Mouse (Mus musculus): ENCODE results near the gene 4930432M17Rik. TPM values are rescaled to one million over a fixed set of nuclear protein-coding genes. Genes with fewer than 3 reads are reported as not detected.
A peak's percentile ranks its signal among the peaks of the same experiment; 100 is the strongest.

Gene 4930432M17Rik
- polyA plus RNA-seq, 1 experiment = not detected

DNA sequence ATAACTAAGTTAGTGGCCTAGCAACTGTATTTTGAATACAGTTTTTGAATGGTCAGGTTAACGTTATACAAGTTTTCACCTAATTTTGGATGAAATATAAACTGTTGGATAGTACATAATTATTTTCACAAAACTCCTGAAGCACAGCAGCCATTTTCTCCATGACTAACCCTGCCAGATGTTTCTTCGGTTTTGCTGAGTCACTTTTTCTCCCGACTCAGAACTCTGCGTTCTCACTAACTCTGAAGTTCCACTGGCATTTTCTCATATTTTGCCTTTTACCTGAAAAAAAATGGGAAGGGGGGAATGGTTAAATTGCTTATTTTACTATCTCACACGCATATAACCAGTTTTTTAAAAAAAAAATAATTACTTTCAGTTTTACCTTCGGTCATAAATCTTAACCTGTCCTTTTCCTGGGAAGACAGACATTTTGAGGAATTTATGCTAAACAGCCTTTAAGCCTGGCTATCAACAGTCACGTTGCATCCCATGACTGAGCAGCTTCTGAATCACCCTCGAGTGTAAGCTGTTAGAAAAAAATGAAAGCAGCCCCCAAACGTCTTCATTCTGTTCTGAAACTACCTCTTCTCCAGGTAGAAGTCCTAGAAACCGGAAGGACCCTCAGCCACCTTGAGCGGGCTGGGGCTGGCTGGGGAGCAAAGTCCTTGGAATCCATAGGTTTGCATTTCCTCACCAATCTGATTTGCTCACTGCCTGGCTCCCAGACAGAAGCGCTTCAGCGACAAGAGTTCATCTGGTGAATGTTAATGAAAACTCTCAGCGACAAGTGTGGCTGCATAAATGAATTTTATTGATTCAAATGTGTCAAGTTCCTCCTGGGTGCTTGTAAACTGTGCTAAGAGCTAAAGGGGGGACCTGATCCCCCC, 50.5 kb downstream of the 4930432M17Rik start:
- no peaks in the 10 kb centered on the region for H3K36me3 ChIP-seq (ENCODE audit: control insufficient read depth, insufficient read depth, low read length)
- no peaks in the 10 kb centered on the region for H3K27me3 ChIP-seq (replicated peaks; ENCODE audit: control insufficient read depth, insufficient read depth, low read length)
- DNase-seq = peak; percentile 46
- no peak overlapping the region for H3K4me3 ChIP-seq (ENCODE audit: insufficient read depth, low read depth, low read length)
- TF ChIP-seq POLR2A (IDR thresholded peaks at IDR 0.05; ENCODE audit: low read depth, low read length) = no peak
- no peak for TF ChIP-seq CTCF (conservative IDR thresholded peaks at IDR 0.05; ENCODE audit: insufficient read depth, insufficient read length, low read depth, low read length)
- peaks cover 15% of the 10 kb centered on the region; the same call in 1 of the 2 replicates for H3K4me1 ChIP-seq (ENCODE audit: control insufficient read depth, insufficient read depth, low read length)
- H3K27ac ChIP-seq (ENCODE audit: insufficient read depth, low read depth, low read length) = no peak overlapping the region
- WGBS = 40% methylated on average over 14 of the region's 14 CpGs

DNA sequence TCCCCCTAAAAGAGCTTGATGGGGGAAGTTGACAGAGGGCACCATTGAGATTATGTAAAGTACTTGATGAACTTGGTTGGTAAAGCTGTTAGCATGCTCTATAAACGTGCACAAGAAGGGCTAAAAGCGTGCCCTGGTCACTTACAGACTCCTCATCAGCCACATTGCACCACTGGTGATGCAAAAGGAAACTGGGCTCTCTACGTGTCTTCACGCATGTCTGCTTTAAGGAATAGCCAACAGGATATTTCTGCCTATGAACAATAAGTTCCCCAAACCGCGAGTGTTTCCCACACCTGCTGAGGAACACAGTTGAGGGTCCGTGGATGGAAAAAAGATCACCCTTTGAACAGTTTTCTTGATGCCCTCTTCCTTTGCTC, 51.1 kb downstream of the 4930432M17Rik start:
- 78% methylated on average over 7 of the region's 7 CpGs for WGBS
- H3K4me1 ChIP-seq (ENCODE audit: control insufficient read depth, insufficient read depth, low read length) = peaks cover 15% of the 10 kb centered on the region; the same call in 1 of the 2 replicates
- no peaks in the 10 kb centered on the region for H3K36me3 ChIP-seq (ENCODE audit: control insufficient read depth, insufficient read depth, low read length)
- no peak for DNase-seq
- no peak for TF ChIP-seq CTCF (conservative IDR thresholded peaks at IDR 0.05; ENCODE audit: insufficient read depth, insufficient read length, low read depth, low read length)
- no peak for TF ChIP-seq POLR2A (IDR thresholded peaks at IDR 0.05; ENCODE audit: low read depth, low read length)
- H3K27me3 ChIP-seq (replicated peaks; ENCODE audit: control insufficient read depth, insufficient read depth, low read length) = no peaks in the 10 kb centered on the region
- H3K27ac ChIP-seq (ENCODE audit: insufficient read depth, low read depth, low read length) = peak overlapping the region; percentile 12; the same call in 1 of the 2 replicates
- no peak overlapping the region for H3K4me3 ChIP-seq (ENCODE audit: insufficient read depth, low read depth, low read length)

DNA sequence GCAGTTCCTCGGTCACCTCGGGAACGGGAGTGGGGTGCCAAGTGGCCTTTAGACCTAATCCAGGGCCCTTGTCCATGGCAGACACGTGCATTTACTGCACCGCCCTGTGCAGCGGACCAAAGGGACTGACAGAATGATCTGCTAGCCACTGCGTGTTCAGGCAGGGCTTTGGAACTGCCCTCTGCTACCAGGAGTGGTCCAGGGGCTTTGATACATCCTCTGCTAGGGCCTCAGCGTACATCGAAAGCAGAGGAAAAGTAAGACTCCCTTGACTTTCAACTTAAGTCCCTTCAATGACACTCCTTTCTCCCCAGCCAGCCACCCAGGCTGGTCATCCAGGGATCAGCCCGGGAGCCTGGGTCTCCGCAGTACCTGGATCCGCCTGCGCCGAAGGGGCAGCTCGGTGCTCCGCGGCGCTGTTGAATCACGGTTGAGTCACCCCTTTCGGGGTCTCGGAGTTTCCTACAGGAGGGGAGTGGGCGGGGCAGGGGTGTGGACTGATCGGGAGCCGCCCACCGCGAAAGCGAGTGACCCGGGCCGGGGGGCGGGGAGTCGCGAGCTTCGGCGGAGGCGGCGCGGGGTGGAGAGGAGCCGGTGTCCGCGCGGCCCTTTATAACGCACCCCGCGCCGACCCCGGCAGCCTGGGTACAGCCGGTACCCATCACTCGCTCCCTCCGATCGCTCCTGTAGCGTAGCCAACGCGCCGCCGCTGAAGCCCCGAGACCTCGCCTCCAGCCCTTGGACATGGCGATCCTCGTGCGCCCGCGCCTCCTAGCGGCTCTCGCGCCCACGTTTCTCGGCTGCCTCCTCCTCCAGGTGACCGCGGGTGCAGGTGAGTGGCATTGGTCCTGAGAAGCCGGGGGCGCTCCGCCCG, 52.6 kb downstream of the 4930432M17Rik start, which contains the start of gene F3:
Gene F3, plus strand, starts transcription at position 567 of the 874 bp plus-strand sequence.
- peak; percentile 95 for DNase-seq
- TF ChIP-seq CTCF (conservative IDR thresholded peaks at IDR 0.05; ENCODE audit: insufficient read depth, insufficient read length, low read depth, low read length) (peak; percentile 75), POLR2A (IDR thresholded peaks at IDR 0.05; ENCODE audit: low read depth, low read length) (peak; percentile 15)
- no peaks in the 10 kb centered on the region for H3K27me3 ChIP-seq (replicated peaks; ENCODE audit: control insufficient read depth, insufficient read depth, low read length)
- no peaks in the 10 kb centered on the region for H3K36me3 ChIP-seq (ENCODE audit: control insufficient read depth, insufficient read depth, low read length)
- peak within 1 kb of the TSS; percentile 59 for H3K4me3 ChIP-seq (ENCODE audit: insufficient read depth, low read depth, low read length)
- peak within 1 kb of the TSS; percentile 79 for H3K27ac ChIP-seq (ENCODE audit: insufficient read depth, low read depth, low read length)
- H3K4me1 ChIP-seq (ENCODE audit: control insufficient read depth, insufficient read depth, low read length) = peaks cover 15% of the 10 kb centered on the region; the same call in 1 of the 2 replicates
- under 1% methylated on average over 71 of the region's 73 CpGs for WGBS

DNA sequence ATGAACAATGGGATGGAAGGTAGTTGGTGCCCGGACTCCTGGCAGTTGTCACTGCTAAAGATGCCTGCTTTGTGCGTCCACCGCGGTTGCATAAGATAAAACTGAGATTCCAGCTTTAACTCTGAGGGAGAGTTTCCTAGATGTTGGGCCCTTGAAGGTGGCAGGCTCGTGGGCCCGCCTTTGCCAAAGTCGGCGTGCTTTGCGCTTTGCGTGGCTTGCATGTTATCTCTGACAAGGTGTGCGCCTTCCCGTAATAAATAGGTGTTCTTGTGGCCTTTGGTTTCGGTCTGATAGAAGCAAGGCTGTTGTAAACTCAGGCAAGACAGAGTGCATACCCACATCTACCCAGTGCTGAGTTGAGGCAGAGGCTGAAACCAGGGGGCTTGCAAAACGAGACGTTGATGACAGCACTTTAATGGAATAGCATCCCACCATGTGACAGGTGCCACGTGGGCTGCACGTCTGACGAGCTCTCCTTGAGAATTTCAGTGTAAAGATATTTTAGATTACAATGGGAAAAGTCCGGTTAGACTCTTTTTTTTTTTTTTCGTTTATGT, 53.5 kb downstream of the 4930432M17Rik start:
- 9% methylated on average over 20 of the region's 20 CpGs for WGBS
- no peaks in the 10 kb centered on the region for H3K36me3 ChIP-seq (ENCODE audit: control insufficient read depth, insufficient read depth, low read length)
- TF ChIP-seq POLR2A (IDR thresholded peaks at IDR 0.05; ENCODE audit: low read depth, low read length) = no peak
- no peaks in the 10 kb centered on the region for H3K27me3 ChIP-seq (replicated peaks; ENCODE audit: control insufficient read depth, insufficient read depth, low read length)
- no peak for DNase-seq
- H3K27ac ChIP-seq (ENCODE audit: insufficient read depth, low read depth, low read length) = peak overlapping the region; percentile 66; the same call in 1 of the 2 replicates
- H3K4me3 ChIP-seq (ENCODE audit: insufficient read depth, low read depth, low read length) = peak overlapping the region; percentile 59
- peaks cover 15% of the 10 kb centered on the region; the same call in 1 of the 2 replicates for H3K4me1 ChIP-seq (ENCODE audit: control insufficient read depth, insufficient read depth, low read length)

DNA sequence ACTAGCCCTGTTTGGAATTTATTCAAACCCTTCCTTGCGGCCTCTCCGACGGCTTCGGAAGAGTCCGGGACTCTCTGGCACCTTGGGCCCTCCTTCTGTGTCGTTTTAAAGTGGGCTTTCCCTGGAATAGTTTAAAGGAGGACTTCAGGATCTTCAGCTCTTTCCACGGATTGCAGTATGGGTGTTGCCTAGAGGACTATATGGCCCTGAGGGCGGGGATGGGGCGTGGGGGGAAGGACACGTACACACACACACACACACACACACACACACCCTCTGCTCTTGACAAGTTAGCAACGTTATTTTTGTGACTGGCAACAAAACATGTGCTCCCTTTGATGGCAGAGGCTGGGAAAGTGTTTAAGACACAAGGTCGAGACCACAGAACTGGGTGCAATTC, 54.0 kb downstream of the 4930432M17Rik start:
- Histone ChIP-seq H3K36me3 (ENCODE audit: control insufficient read depth, insufficient read depth, low read length) (no peaks in the 10 kb centered on the region), H3K27ac (ENCODE audit: insufficient read depth, low read depth, low read length) (no peak overlapping the region)

DNA sequence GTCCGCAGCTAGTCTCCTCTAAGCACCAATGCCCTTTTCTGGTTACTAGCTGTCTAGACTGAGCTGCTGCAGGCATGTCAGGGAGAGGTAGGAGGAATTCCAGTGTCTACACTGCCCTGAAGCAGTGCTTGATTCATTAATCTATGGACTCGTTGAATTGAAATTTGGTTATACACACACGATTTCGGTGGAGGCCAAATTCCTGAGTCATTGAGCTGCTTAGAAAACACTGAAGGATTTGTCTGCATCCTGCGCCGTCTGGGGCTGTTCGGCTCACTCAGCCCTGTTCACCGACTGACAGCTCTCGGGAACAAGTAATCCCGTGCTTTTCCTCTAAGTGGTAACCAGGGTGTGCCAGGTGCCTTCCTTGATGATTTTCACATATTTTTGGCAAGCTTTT, 55.1 kb downstream of the 4930432M17Rik start:
- TF ChIP-seq CTCF (conservative IDR thresholded peaks at IDR 0.05; ENCODE audit: insufficient read depth, insufficient read length, low read depth, low read length) (no peak), POLR2A (IDR thresholded peaks at IDR 0.05; ENCODE audit: low read depth, low read length) (no peak)
- Histone ChIP-seq H3K36me3 (ENCODE audit: control insufficient read depth, insufficient read depth, low read length) (no peaks in the 10 kb centered on the region), H3K27ac (ENCODE audit: insufficient read depth, low read depth, low read length) (no peak overlapping the region), H3K4me3 (ENCODE audit: insufficient read depth, low read depth, low read length) (no peak overlapping the region), H3K27me3 (replicated peaks; ENCODE audit: control insufficient read depth, insufficient read depth, low read length) (no peaks in the 10 kb centered on the region), H3K4me1 (ENCODE audit: control insufficient read depth, insufficient read depth, low read length) (peaks cover 15% of the 10 kb centered on the region; the same call in 1 of the 2 replicates)
- DNase-seq = no peak
- WGBS = 79% methylated on average over 10 of the region's 10 CpGs

More for the DNA sequence above, 54.0 kb downstream of the 4930432M17Rik start:
- Histone ChIP-seq H3K4me1 (ENCODE audit: control insufficient read depth, insufficient read depth, low read length) (peaks cover 15% of the 10 kb centered on the region; the same call in 1 of the 2 replicates), H3K4me3 (ENCODE audit: insufficient read depth, low read depth, low read length) (peak overlapping the region; percentile 27; the same call in 1 of the 2 replicates), H3K27me3 (replicated peaks; ENCODE audit: control insufficient read depth, insufficient read depth, low read length) (no peaks in the 10 kb centered on the region)
- TF ChIP-seq CTCF (conservative IDR thresholded peaks at IDR 0.05; ENCODE audit: insufficient read depth, insufficient read length, low read depth, low read length) (no peak), POLR2A (IDR thresholded peaks at IDR 0.05; ENCODE audit: low read depth, low read length) (no peak)
- no peak for DNase-seq
- WGBS = 26% methylated on average over 12 of the region's 12 CpGs
